Mouse (Mus musculus) embryonic facial prominence, embryonic 11.5 days (tissue): ENCODE data around the gene Zfp704. TPM values are rescaled to one million over a fixed set of nuclear protein-coding genes. Genes with fewer than 3 reads are reported as not detected.

Experiments
- ATAC-seq: fragments of 200-750 bp; cut with Nextera tagmentation; replicated peaks from 2 replicates; pipeline ENCODE4 v1.8.0; 2017; ENCODE audit warnings: low read depth; ENCODE audit not compliant: insufficient number of reproducible peaks, low FRiP score, low TSS enrichment
- DNase-seq: peaks from one replicate; pipeline ENCODE4 v3.0.0-alpha.2; 2015; ENCODE audit warnings: low spot score
- H3K27ac ChIP-seq: fragments of 300-500 bp; sonication (generic); replicated peaks from 2 replicates; pipeline ENCODE4 v1.5.1; 2014; ENCODE audit warnings: mild to moderate bottlenecking, low read depth, low read length, control low read depth
- H3K27me3 ChIP-seq: fragments of 300-500 bp; sonication (generic); 2 replicates; pipeline ENCODE4 v1.6.1; 2014; ENCODE audit warnings: mild to moderate bottlenecking, low read length, moderate library complexity, mixed read lengths; ENCODE audit not compliant: control insufficient read depth, insufficient read depth
- H3K36me3 ChIP-seq: fragments of 300-500 bp; sonication (generic); replicated peaks from 2 replicates; pipeline ENCODE4 v1.6.1; 2014; ENCODE audit warnings: low read depth, mild to moderate bottlenecking, low read length, moderate library complexity, mixed read lengths; ENCODE audit not compliant: control insufficient read depth, insufficient read depth
- H3K4me1 ChIP-seq: fragments of 300-500 bp; sonication (generic); 2 replicates; pipeline ENCODE4 v1.6.1; 2014; ENCODE audit warnings: low read length, mixed read lengths; ENCODE audit not compliant: control insufficient read depth, insufficient read depth
- H3K4me2 ChIP-seq: fragments of 300-500 bp; sonication (generic); 2 replicates; pipeline ENCODE4 v1.6.1; 2014; ENCODE audit warnings: low read depth, mild to moderate bottlenecking, control low read depth, low read length, moderate library complexity
- H3K4me3 ChIP-seq: fragments of 300-500 bp; sonication (generic); 2 replicates; pipeline ENCODE4 v1.5.1; 2014; ENCODE audit warnings: low read depth, low read length, control low read depth
- H3K9ac ChIP-seq: fragments of 300-500 bp; sonication (generic); replicated peaks from 2 replicates; pipeline ENCODE4 v1.6.1; 2014; ENCODE audit warnings: mild to moderate bottlenecking, control low read depth, low read length
- H3K9me3 ChIP-seq: fragments of 300-500 bp; sonication (generic); replicated peaks from 2 replicates; pipeline ENCODE4 v1.6.1; 2016; ENCODE audit warnings: mild to moderate bottlenecking, low read length, inconsistent platforms, mixed read lengths; ENCODE audit not compliant: control insufficient read depth
- WGBS: fragments of 180-500 bp; shearing (Covaris S2); extraction: QIAGEN DNeasy Blood & Tissue Kit; methylation state at CpG from one replicate; pipeline ENCODE4 v1.1.7; 2014; 5-methylcytosine and 5-hydroxymethylcytosine counted together
- polyA plus RNA-seq: library from polyadenylated mRNA; unstranded; fragments of >200 nt; fragmentation: Nextera tagmentation; extraction: Ambion mirVana; gene quantifications from 2 replicates; pipeline ENCODE4 v1.2.1, GENCODE M21; 2014

Gene Zfp704
- polyA plus RNA-seq, 1 experiment from 2014 or later: 6.9 TPM

DNA sequence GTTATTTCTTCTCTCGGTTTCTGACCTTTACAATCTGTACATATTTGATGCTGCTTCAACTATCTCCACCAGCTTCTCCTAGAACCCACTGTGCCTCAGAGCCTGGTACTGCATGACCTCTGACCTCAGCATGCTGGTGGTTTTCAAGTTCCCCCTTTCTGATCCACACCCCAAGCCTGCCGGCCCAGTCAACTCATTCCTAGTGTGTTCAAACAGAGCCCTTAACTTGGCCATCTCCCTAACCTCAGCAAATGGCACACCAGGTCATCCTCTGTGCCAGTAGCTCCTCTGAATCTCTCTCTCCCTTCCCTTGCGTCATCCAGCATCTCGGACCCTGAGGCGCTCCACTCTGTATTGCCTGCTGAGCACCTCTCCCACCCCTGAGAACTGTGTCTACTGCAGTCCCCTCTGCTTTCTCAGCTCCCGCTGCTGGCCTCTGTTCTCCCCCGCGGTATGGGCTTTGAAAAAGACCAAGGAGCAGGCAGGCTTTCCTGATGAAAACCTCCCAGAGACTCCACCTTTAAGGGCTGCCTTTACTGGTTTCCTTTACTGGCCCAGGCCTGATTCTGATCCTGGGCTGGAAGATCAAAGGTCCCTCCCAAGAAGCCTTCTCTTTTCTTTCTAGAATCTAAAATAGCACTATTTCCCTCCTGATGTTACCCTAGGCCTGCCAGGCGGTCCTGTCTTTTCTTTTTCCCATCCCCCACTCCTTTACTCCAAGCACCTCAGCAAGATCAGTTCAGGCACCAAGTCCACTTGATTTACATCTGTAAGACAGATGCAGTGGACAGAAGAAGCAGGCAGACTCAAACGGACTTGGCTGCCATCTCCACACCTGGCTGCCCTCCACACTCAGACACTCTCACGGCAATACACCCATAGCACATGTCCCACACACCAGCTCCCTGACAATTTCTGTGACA lies 3.8 kb downstream of the Zfp704 start:
- Histone ChIP-seq H3K27ac (no peak overlapping the region), H3K4me3 (no peak overlapping the region), H3K4me2 (peak overlapping the region; percentile 25; the same call in 1 of the 2 replicates), H3K27me3 (no peaks in the 10 kb centered on the region), H3K9me3 (no peaks in the 10 kb centered on the region), H3K9ac (no peak overlapping the region; the same call in 1 of the 2 replicates), H3K4me1 (no peaks in the 10 kb centered on the region), H3K36me3 (no peaks in the 10 kb centered on the region)
- no peak for ATAC-seq
- DNase-seq: no peak
- WGBS: 26% methylated on average over 11 of the region's 11 CpGs

DNA sequence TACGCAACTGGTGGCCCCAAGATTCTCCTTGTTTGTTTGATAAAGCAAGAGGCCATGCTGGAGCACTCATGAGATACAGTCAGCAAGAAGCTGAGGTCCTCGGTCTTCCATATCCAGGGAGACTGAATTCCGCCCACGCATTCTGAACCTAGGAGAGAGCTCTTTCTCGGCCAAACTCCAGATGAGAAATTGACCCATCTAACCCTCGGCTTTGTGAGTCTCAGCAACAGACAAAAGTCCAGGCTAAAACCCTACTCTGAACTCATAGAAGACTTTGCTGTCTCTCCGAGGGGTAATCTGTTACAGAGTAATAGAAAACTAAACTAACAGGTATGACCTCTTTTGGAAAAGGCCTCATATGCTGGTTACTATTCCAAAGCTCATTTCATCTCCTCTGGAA lies 4.9 kb downstream of the Zfp704 start:
- Histone ChIP-seq H3K27me3 (no peaks in the 10 kb centered on the region), H3K4me1 (no peaks in the 10 kb centered on the region), H3K4me2 (no peak overlapping the region), H3K4me3 (no peak overlapping the region), H3K9me3 (no peaks in the 10 kb centered on the region), H3K9ac (no peak overlapping the region), H3K36me3 (no peaks in the 10 kb centered on the region), H3K27ac (no peak overlapping the region)
- 85% methylated on average over 7 of the region's 7 CpGs for WGBS
- DNase-seq (no peak), ATAC-seq (no peak)

GRCm38 (mm10) chr3:9603866-9604265 lies 6.0 kb downstream of the Zfp704 start:
- DNase-seq: no peak
- Histone ChIP-seq H3K9me3 (no peaks in the 10 kb centered on the region), H3K36me3 (no peaks in the 10 kb centered on the region), H3K4me3 (no peak overlapping the region), H3K9ac (no peak overlapping the region), H3K4me1 (no peaks in the 10 kb centered on the region), H3K27me3 (no peaks in the 10 kb centered on the region), H3K4me2 (no peak overlapping the region), H3K27ac (no peak overlapping the region)
- no peak for ATAC-seq
- WGBS: 84% methylated on average over 4 of the region's 4 CpGs

DNA sequence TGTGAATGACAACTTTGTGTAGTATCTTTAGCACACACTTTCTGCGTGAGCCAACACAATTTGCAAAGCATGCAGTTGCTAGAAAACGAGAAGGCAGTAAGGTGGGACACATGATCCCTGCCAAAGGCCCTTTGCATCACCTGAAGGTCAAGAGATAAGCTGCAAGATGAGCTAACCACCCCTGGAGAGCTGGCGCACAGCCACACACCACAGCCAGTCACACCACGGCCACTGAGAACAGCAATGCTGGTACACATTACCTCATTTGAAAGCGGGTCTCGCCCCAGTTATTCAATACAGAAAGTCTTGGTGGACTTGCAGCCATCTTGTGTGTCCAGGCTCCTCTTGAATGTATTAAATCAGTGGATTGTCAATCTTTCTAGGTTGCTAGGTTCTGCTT lies 9.3 kb downstream of the Zfp704 start:
- ATAC-seq (no peak), DNase-seq (no peak)
- Histone ChIP-seq H3K9ac (no peak overlapping the region), H3K27me3 (no peaks in the 10 kb centered on the region), H3K36me3 (no peaks in the 10 kb centered on the region), H3K4me1 (no peaks in the 10 kb centered on the region), H3K27ac (no peak overlapping the region), H3K4me3 (no peak overlapping the region), H3K4me2 (no peak overlapping the region), H3K9me3 (no peaks in the 10 kb centered on the region)
- 88% methylated on average over 6 of the region's 6 CpGs for WGBS

GRCm38 (mm10) chr3:9599738-9600410 lies 10.0 kb downstream of the Zfp704 start:
- no peaks in the 10 kb centered on the region for H3K36me3 ChIP-seq
- no peaks in the 10 kb centered on the region for H3K4me1 ChIP-seq
- H3K27me3 ChIP-seq: no peaks in the 10 kb centered on the region
- DNase-seq (no peak), ATAC-seq (no peak)
- WGBS: 80% methylated on average over 11 of the region's 11 CpGs
- no peak overlapping the region for H3K4me2 ChIP-seq
- H3K9ac ChIP-seq: no peak overlapping the region
- no peaks in the 10 kb centered on the region for H3K9me3 ChIP-seq
- no peak overlapping the region for H3K27ac ChIP-seq
- no peak overlapping the region for H3K4me3 ChIP-seq

DNA sequence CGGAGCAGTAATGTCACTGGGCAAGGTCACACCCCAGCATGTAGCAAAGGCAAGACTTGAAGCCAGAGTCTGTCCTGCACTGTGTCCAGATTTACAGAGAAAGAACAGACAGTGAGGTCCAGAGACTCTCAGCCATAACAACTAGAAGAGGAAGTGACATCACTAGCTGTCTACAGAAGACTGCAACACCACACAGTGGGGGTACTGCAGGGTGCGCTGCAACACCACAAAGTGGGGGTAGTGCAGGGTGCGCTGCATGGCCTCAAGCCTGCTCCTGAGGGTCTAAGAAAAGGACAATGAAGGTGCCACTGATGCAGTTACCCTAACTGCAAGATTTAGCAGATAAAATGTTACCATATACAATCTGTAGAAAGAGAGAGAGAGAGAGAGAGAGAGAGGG lies 11.8 kb downstream of the Zfp704 start:
- no peak overlapping the region for H3K9ac ChIP-seq

GRCm38 (mm10) chr3:9594457-9594856 lies 15.4 kb downstream of the Zfp704 start:
- Histone ChIP-seq H3K27me3 (no peaks in the 10 kb centered on the region), H3K9ac (no peak overlapping the region), H3K4me2 (no peak overlapping the region), H3K9me3 (no peaks in the 10 kb centered on the region), H3K27ac (no peak overlapping the region), H3K4me3 (no peak overlapping the region), H3K36me3 (no peaks in the 10 kb centered on the region), H3K4me1 (no peaks in the 10 kb centered on the region)
- ATAC-seq (no peak), DNase-seq (no peak)
- 58% methylated on average over 7 of the region's 7 CpGs for WGBS

More for the DNA sequence above, 11.8 kb downstream of the Zfp704 start:
- H3K4me3 ChIP-seq: no peak overlapping the region
- DNase-seq (no peak), ATAC-seq (no peak)
- no peak overlapping the region for H3K27ac ChIP-seq
- no peak overlapping the region for H3K4me2 ChIP-seq
- 91% methylated on average over 3 of the region's 3 CpGs for WGBS
- no peaks in the 10 kb centered on the region for H3K9me3 ChIP-seq
- no peaks in the 10 kb centered on the region for H3K4me1 ChIP-seq
- no peaks in the 10 kb centered on the region for H3K27me3 ChIP-seq
- no peaks in the 10 kb centered on the region for H3K36me3 ChIP-seq

GRCm38 (mm10) chr3:9593832-9594231 lies 16.1 kb downstream of the Zfp704 start:
- Histone ChIP-seq H3K4me2 (no peak overlapping the region), H3K27ac (no peak overlapping the region), H3K9ac (no peak overlapping the region), H3K36me3 (no peaks in the 10 kb centered on the region), H3K4me3 (no peak overlapping the region), H3K4me1 (no peaks in the 10 kb centered on the region), H3K9me3 (no peaks in the 10 kb centered on the region), H3K27me3 (no peaks in the 10 kb centered on the region)
- ATAC-seq (no peak), DNase-seq (no peak)
- 86% methylated on average over 2 of the region's 2 CpGs for WGBS
